12 mouse cellular contexts compared by ENCODE assay signal in the genomic region with DNA sequence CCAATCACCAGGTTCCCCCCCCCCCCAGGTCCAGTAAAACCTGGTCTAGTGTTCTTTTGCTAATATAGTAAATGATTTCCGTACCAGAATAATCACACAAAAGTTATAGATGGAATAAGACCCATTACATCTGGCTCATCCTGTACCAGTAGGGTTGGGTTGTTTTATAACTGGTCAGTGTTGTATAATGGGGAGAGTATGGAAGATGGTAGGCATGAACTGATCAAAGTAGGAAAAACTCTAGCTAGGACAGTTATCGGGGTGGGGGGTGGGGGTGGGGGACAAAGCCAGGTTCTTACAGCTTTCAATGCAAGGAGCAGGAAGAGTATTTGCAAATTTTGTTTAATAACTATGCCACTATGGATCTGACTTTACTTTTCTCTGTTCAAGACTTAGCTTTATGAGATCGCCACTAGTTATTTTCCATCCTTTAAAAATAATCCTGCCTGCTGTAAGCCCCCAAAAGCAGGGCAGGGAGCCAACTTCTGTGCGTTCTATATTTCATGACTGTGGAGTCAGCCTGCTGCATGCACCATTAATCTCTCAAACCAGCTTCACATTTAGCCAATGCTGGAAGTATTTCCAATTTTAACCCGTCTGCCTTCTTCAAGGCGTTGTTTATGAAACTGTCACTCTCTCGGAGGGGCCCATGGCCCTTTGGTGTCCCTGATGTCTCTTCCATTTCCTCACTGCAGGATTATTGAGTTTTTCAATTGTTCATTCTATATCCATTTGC. TPM values are rescaled to one million over a fixed set of nuclear protein-coding genes. Genes with fewer than 3 reads are reported as not detected.
DNase-seq lines count a peak whose midpoint lies in the region; ATAC-seq and TF ChIP-seq lines count a peak whose summit lies in the region.
"Had no signal": no experiment of that assay in that cellular context is flagged by ENCODE, and none has a peak within 500 bp of the region (broad histone marks: within the 10 kb centered on the region; RNA-seq: fewer than 3 reads in every experiment).

No protein-coding gene starts in this region.

- peak overlapping the region; percentile 19 for H3K4me3 ChIP-seq in kidney, postnatal 0 days (replicated peaks; ENCODE audit: low read depth, low read length)
- no peak overlapping the region for H3K4me3 ChIP-seq in neural tube, embryonic 13.5 days
- peak overlapping the region; percentile 18 for H3K4me3 ChIP-seq in stomach, embryonic 16.5 days (replicated peaks; ENCODE audit: low read length)
- H3K4me3 ChIP-seq: forebrain, embryonic 13.5 days had no signal

- TF ChIP-seq CTCF in kidney, postnatal 0 days (IDR thresholded peaks at IDR 0.05; ENCODE audit: low read depth) = no peak

- H3K36me3 ChIP-seq in kidney, postnatal 0 days (ENCODE audit: insufficient read depth, low read length) = no peaks in the 10 kb centered on the region
- H3K36me3 ChIP-seq in neural tube, embryonic 13.5 days = no peaks in the 10 kb centered on the region
- H3K36me3 ChIP-seq in stomach, embryonic 16.5 days (ENCODE audit: control insufficient read depth, insufficient read depth, low read length) = no peaks in the 10 kb centered on the region

- no peaks in the 10 kb centered on the region for H3K9me3 ChIP-seq in kidney, postnatal 0 days (replicated peaks; ENCODE audit: low read length)
- H3K9me3 ChIP-seq in neural tube, embryonic 13.5 days = no peaks in the 10 kb centered on the region
- no peaks in the 10 kb centered on the region for H3K9me3 ChIP-seq in stomach, embryonic 16.5 days (replicated peaks; ENCODE audit: control insufficient read depth, low read length)
- H3K9me3 ChIP-seq: forebrain, embryonic 13.5 days had no signal

- no peak overlapping the region for H3K9ac ChIP-seq in kidney, postnatal 0 days (ENCODE audit: low read depth, low read length)
- H3K9ac ChIP-seq in neural tube, embryonic 13.5 days = no peak overlapping the region
- H3K9ac ChIP-seq in stomach, embryonic 16.5 days (ENCODE audit: low read length) = no peak overlapping the region
- H3K9ac ChIP-seq: forebrain, embryonic 13.5 days had no signal

- DNase-seq in kidney, postnatal 0 days (ENCODE audit: low spot score) = peak; percentile 50
- no peak for DNase-seq in kidney, adult 9 months
- DNase-seq in neural tube, embryonic 10.5 days (ENCODE audit: extremely low spot score, low spot score) = no peak
- peak; percentile 30 to 57 for DNase-seq in left cerebral cortex, postnatal 14 days (ENCODE audit: low spot score in 2 of 2)
- DNase-seq in urinary bladder, adult 18-20 months (ENCODE audit: low spot score in 2 of 2) = no peak
- no peak for DNase-seq in gastrocnemius, postnatal 10 days
- DNase-seq: embryo, embryonic 11 days had no signal

- no peaks in the 10 kb centered on the region for H3K27me3 ChIP-seq in kidney, postnatal 0 days (ENCODE audit: insufficient read depth, low read length)
- no peaks in the 10 kb centered on the region for H3K27me3 ChIP-seq in neural tube, embryonic 13.5 days
- no peaks in the 10 kb centered on the region for H3K27me3 ChIP-seq in stomach, embryonic 16.5 days (ENCODE audit: control insufficient read depth, insufficient read depth, low read length)
- H3K27me3 ChIP-seq: forebrain, embryonic 13.5 days had no signal

- no peaks in the 10 kb centered on the region; the same call in 1 of the 2 replicates for H3K4me1 ChIP-seq in kidney, postnatal 0 days (replicated peaks; ENCODE audit: insufficient read depth, low read length)
- peaks cover 33% of the 10 kb centered on the region for H3K4me1 ChIP-seq in neural tube, embryonic 13.5 days (replicated peaks)
- 0 out of 2 replicates have a peak, but pooled peaks cover 4% of the 10 kb centered on the region for H3K4me1 ChIP-seq in stomach, embryonic 16.5 days (ENCODE audit: control insufficient read depth, insufficient read depth, low read length)

- 34% methylated on average over 7 of the region's 7 CpGs for WGBS in kidney, postnatal 0 days
- WGBS in neural tube, embryonic 13.5 days = 65% methylated on average over 7 of the region's 7 CpGs
- 51% methylated on average over 7 of the region's 7 CpGs for WGBS in stomach, embryonic 16.5 days

- intact Hi-C loops in left cerebral cortex, postnatal 14 days (cut with DNase I) = no loop called here

- ATAC-seq in kidney, postnatal 0 days (replicated peaks; ENCODE audit: low FRiP score, low read depth) = no peak
- ATAC-seq in neural tube, embryonic 13.5 days (ENCODE audit: low read depth) = no peak
- peak; percentile 44; the same call in 1 of the 2 replicates for ATAC-seq in stomach, embryonic 16.5 days (ENCODE audit: insufficient read depth, low FRiP score)
- ATAC-seq: forebrain, embryonic 13.5 days had no signal

- peak overlapping the region; percentile 57 for H3K4me2 ChIP-seq in kidney, postnatal 0 days (ENCODE audit: low read length)
- H3K4me2 ChIP-seq in neural tube, embryonic 13.5 days = no peak overlapping the region; the same call in 1 of the 2 replicates
- H3K4me2 ChIP-seq in stomach, embryonic 16.5 days (ENCODE audit: low read depth, low read length) = peak overlapping the region; percentile 44
- H3K4me2 ChIP-seq: forebrain, embryonic 13.5 days had no signal

- no peak overlapping the region for H3K27ac ChIP-seq in kidney, postnatal 0 days
- H3K27ac ChIP-seq in neural tube, embryonic 13.5 days (replicated peaks) = peak overlapping the region; percentile 2; the same call in 1 of the 2 replicates
- H3K27ac ChIP-seq in stomach, embryonic 16.5 days (ENCODE audit: low read length) = 0 out of 2 replicates have a peak overlapping the region, but pooled peaks have one; percentile 6
- H3K27ac ChIP-seq: forebrain, embryonic 13.5 days had no signal

RNA-seq across cellular contexts. Expression of gene Snrpb2, which starts 28.3 kb away (rescaled TPM):
- 88.3 and 95.3 TPM in 2 replicates for polyA plus RNA-seq in kidney, postnatal 0 days (2015; fragmentation: Nextera tagmentation; extraction: Ambion mirVana)
- 71.4 and 73.6 TPM in 2 replicates for polyA plus RNA-seq in neural tube, embryonic 13.5 days (2015; fragmentation: Nextera tagmentation; extraction: Ambion mirVana)
- total RNA-seq in left cerebral cortex, postnatal 14 days (2021) = 10 to 100 TPM; 47.7 to 48.7 TPM
- polyA plus RNA-seq in stomach, embryonic 16.5 days (2015; fragmentation: Nextera tagmentation; extraction: Ambion mirVana) = 49.4 and 63.0 TPM in 2 replicates
- 10 to 100 TPM; 27.1 to 29.3 TPM for total RNA-seq in gastrocnemius, postnatal 10 days (2021)

RNA-seq across cellular contexts. Expression of gene Otor, which starts 43.8 kb away (rescaled TPM):
- not detected in 2 replicates for polyA plus RNA-seq in kidney, postnatal 0 days (2015; fragmentation: Nextera tagmentation; extraction: Ambion mirVana)
- polyA plus RNA-seq in neural tube, embryonic 13.5 days (2015; fragmentation: Nextera tagmentation; extraction: Ambion mirVana) = 0.84 and 2.4 TPM in 2 replicates
- not detected for total RNA-seq in left cerebral cortex, postnatal 14 days (2021)
- polyA plus RNA-seq in stomach, embryonic 16.5 days (2015; fragmentation: Nextera tagmentation; extraction: Ambion mirVana) = 0.65 and 0.94 TPM in 2 replicates
- total RNA-seq in gastrocnemius, postnatal 10 days (2021) = not detected
- total RNA-seq: heart, adult 18-20 months; layer of hippocampus, postnatal 10 days had no signal

Comparison
In these comparisons a context has a peak if more than half of its experiments do, and no peak if none do; other contexts are left out.
1. DNase-seq: peak in kidney, postnatal 0 days (single experiment) and left cerebral cortex, postnatal 14 days (2 of 2); none in kidney, adult 9 months (single experiment), neural tube, embryonic 10.5 days (single experiment), urinary bladder, adult 18-20 months (0 of 2) and gastrocnemius, postnatal 10 days (single experiment).